Mouse (Mus musculus) ES-Bruce4 (cell line): Measurements from ENCODE around the gene D930048N14Rik.

Source experiments
- CTCF ChIP-seq: IDR thresholded peaks from one replicate; pipeline ENCODE4 v1.8.1; 2011; ENCODE audit warnings: low read depth, low read length
- POLR2A ChIP-seq: IDR thresholded peaks from one replicate; pipeline ENCODE4 v1.8.1; 2011; ENCODE audit warnings: low read length; ENCODE audit not compliant: insufficient read depth

DNA sequence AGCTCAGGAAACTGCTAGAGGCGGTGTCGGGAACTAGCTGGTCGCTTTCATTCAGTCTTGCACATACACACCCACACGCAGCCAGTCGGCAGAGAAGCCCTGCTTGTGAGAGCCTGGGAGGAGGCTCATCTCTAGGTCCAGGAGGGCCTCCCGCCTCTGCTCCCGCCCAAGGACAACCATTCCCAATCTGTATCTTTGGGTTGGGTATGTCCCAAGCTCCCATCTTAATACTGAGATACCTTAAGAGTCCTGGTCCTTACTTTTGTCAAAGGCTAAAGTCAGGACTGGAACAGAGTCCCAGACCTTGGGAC, 910 bp upstream of the D930048N14Rik start:
- TF ChIP-seq CTCF (no peak), POLR2A (no peak)
